Mouse (Mus musculus) adrenal gland, adult 2 months (tissue): ENCODE data around the gene Gm13287. TPM values are rescaled to one million over a fixed set of nuclear protein-coding genes. Genes with fewer than 3 reads are reported as not detected.
"Not testable (repeated sequence)": the region's sequence is repeated elsewhere in the genome, so short reads cannot be mapped to it uniquely, and the experiment has no call there.

Experiments used
- DNase-seq: peaks from one replicate; pipeline ENCODE4 v3.0.0; 2021
- polyA plus RNA-seq: library from polyadenylated mRNA; depleted of rRNA; stranded (reverse); fragments of >200 nt; gene quantifications from 2 replicates; pipeline ENCODE4 v1.2.3, GENCODE M21; 2012; rRNA removed
- total RNA-seq, 2 experiments: library from RNA; stranded (reverse); gene quantifications; 2 replicates each; pipeline ENCODE4 v1.2.3; 2021

The Gm13287 gene
- total and polyA plus RNA-seq, 3 experiments: 0.22 TPM; not detected in 2

DNA sequence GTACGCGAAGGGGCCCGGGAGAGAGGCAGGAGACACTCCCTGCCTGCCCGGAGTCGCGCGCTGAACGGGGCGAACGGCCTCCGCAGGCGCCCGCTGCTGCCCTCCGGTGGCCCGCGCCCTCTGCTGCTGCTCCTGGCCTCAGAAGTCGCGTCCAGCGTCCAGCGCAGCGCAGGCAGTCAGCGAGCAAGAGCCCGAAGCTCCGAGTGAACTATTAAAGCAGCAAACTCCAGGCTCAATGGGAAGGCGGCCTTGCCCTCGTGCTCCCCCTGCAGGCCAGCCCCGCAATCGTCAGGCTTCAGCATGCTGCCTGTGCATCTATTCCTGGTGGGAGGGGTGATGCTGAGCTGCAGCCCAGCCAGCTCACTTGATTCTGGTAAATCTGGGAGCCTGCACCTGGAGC, 6.0 kb upstream of the Gm13287 start, which contains the start of gene Gm13279:
Gm13279 (plus strand) TSS at position 301 of the 400 bp plus-strand sequence.
- DNase-seq: not testable (repeated sequence)

DNA sequence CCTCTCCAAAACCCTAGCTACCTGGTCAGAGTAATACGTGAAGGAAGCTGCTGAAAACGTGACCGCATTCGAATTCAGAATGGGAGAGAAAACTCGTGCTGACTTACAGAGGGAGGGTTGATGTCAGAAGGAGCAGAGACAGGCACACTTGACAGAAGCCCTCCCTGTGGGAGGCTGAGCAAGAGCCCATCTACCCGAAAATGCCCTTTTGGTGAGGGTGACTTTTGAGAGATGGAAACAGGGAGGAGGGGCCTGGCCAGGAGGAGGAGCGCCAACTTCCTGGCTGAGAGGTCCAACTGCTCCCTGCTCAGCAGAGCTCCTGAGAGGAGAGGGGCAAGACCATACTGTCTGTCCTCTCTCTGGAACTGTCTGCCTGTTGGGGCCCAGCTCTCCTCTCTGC, 3.7 kb upstream of the Gm13287 start, which contains the start of gene Gm13285:
Gm13285 (plus strand) TSS at position 301 of the 400 bp plus-strand sequence.
- not testable (repeated sequence) for DNase-seq

DNA sequence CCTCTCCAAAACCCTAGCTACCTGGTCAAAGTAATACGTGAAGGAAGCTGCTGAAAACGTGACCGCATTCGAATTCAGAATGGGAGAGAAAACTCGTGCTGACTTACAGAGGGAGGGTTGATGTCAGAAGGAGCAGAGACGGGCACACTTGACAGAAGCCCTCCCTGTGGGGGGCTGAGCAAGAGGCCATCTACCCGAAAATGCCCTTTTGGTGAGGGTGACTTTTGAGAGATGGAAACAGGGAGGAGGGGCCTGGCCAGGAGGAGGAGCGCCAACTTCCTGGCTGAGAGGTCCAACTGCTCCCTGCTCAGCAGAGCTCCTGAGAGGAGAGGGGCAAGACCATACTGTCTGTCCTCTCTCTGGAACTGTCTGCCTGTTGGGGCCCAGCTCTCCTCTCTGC, 2.2 kb downstream of the Gm13287 start, which contains the start of gene Gm13288:
Gm13288 (plus strand) TSS at position 301 of the 400 bp plus-strand sequence.
- DNase-seq: not testable (repeated sequence)

DNA sequence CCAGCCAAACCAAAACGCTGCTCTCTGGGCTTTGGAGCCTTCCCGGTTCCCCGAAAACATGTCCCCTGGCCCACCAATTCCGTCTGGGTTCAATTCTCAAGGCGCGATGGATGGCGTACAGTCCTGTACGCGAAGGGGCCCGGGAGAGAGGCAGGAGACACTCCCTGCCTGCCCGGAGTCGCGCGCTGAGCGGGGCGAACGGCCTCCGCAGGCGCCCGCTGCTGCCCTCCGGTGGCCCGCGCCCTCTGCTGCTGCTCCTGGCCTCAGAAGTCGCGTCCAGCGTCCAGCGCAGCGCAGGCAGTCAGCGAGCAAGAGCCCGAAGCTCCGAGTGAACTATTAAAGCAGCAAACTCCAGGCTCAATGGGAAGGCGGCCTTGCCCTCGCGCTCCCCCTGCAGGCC, 2.7 kb downstream of the Gm13287 start:
- DNase-seq: peak; percentile 65

DNA sequence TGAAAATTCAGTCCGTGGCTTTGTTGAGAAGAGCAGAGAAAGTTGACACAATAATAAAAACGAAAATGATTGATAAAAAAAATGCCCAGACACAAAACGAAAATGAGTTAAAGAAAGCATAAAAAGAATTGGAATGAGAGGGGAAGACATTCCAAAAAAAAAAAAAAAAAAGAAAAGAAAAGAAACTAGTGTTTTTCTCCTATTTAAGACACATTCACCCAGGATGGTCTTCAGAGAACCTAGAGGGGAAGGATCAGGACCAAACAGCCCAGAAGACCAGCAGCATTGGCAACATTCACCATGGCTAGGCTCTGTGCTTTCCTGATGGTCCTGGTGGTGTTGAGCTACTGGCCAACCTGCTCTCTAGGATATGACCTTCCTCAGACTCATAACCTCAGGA, 12.9 kb downstream of the Gm13287 start, which contains the start of gene Ifna7:
Ifna7 (plus strand) TSS at position 301 of the 400 bp plus-strand sequence.
- DNase-seq: no peak

DNA sequence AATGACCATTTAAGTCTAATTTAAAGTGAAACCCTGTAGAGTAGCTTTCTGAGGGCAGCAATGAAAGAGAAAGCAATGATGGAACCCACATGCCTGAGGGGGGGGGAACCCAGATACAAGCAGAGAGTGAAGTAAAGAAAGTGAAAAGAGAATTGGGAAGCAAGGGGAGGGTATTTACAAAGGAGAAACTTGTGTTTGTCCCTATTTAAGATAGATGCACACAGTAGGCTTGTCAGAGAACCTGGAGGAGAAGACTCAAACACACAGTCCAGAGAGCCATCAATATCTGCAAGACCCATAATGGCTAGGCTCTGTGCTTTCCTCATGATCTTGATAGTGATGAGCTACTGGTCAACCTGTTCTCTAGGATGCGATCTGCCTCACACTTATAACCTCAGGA, 16.6 kb downstream of the Gm13287 start, which contains the start of gene Ifna11:
Ifna11 (plus strand) TSS at position 301 of the 400 bp plus-strand sequence.
- no peak for DNase-seq

DNA sequence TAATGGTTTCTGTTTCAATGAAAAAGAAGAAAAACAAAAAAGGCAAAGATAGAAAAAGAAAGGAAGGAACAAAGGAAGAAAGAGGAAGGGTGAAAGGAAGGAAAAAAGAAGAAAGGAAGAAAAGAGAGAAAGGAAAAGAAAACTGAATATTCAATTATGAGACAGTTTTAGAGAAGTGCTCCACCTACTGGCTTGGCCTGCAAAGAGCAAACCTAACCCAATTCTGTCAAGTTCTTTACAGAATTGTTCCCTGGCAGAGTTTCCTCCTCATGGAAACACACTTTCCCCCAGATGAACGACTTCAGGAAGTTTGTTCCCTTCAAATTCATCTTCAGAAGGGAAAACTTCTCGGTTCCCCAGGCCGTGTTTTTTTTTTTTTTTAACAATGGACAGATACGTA, 19.9 kb downstream of the Gm13287 start:
- DNase-seq: no peak

DNA sequence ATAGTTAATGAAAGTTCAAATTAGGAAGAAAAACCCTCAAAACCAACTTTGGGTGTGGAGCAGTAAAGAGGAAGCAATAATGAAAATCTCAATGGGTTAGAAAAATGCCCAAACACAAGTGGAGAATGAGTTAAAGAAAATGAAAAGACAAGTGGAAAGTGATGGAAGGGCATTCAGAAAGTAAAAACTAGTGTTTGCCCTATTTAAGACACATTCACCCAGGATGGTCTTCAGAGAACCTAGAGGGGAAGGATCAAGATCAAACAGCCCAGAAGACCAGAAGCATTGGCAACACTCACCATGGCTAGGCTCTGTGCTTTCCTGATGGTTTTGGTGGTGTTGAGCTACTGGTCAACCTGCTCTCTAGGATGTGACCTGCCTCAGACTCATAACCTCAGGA, 24.1 kb downstream of the Gm13287 start, which contains the start of gene Ifna6:
Ifna6 (plus strand) TSS at position 301 of the 400 bp plus-strand sequence.
- not testable (repeated sequence) for DNase-seq

DNA sequence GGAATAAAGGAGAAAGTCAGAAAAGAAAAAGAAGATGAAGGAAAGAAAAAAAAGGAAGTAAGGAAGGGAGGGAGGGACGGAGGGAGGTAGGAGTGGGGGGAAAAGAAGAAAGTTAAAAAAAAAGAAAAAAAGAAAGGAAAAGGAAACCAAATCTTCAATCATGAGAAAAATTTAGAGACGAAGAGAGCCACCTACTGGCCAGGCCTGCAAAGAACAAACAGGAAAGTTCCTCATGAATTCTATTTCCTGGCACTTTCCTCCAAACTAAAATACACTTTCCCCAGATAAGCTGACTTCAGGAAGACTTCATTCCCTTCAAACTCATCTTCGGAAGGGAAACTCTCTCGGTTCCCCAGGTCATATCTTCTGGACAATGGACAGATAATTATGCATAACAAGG, 27.5 kb downstream of the Gm13287 start:
- peak; percentile 5 for DNase-seq

DNA sequence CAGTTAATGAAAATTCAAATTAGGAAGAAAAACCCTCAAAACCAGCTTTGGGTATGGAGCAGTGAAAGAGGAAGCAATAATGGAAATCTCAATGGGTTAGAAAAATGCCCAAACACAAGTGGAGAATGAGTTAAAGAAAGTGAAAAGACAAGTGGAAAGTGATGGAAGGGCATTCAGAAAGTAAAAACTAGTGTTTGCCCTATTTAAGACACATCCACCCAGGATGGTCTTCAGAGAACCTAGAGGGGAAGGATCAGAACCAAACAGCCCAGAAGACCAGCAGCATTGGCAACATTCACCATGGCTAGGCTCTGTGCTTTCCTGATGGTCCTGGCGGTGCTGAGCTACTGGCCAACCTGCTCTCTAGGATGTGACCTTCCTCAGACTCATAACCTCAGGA, 32.2 kb downstream of the Gm13287 start, which contains the start of gene Ifna5:
Ifna5 (plus strand) TSS at position 301 of the 400 bp plus-strand sequence.
- DNase-seq: not testable (repeated sequence)

DNA sequence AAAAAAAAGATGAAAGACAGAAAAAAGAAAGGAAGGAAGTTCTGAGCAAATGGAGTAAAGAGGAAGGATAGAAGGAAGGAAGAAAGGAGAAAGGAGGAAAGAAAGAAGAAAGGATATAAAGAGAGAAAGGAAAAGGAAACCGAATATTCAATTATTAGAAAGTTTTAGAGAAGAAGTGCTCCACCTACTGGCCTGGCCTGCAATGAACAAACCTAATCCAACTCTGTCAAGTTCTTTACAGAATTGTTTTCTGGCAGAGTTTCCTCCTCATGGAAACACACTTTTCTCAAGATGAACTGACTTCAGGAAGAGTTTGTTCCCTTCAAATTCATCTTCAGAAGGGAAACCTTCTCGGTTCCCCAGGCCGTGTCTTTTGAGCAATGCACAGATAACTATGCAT, 35.8 kb downstream of the Gm13287 start:
- DNase-seq: no peak

DNA sequence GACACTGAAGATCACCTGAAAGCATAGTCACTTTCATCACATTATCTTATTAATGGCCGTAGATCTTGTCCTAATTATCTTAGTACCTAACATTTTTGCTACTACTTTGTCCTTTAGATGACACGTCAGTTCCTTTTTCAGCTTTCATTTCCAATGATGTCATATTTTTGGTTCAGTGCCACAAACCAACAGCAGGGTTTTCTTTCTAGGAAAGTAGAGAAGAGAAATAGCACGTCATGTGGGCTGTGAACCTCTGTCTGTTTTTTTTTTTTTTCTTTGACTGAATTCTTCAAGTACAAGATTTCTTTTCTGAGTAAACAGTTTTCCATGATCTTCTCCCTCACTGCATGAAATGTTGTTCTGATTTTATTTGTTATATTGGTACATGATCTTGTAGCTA, 37.0 kb downstream of the Gm13287 start:
- DNase-seq: no peak

DNA sequence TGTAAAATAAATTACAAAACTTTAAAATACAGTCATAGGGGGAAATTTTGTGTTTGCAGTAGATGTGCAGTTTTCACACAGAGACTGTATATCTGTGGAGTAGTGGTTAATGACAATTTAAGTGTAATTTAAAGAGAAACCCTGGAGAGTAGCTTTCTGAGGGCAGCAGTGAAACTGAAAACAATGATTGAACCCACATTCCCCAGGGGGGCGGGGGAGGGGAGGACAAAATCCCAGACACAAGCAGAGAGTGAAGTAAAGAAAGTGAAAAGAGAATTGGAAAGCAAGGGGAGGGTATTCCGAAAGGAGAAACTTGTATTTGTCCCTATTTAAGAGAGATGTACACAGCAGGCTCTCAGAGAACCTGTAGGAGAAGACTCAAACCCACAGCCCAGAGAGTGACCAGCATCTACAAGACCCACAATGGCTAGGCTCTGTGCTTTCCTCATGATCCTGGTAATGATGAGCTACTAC, 38.4 kb downstream of the Gm13287 start, which contains the start of gene Ifna4:
Ifna4 (plus strand) TSS at position 424 of the 474 bp plus-strand sequence.
- no peak for DNase-seq

DNA sequence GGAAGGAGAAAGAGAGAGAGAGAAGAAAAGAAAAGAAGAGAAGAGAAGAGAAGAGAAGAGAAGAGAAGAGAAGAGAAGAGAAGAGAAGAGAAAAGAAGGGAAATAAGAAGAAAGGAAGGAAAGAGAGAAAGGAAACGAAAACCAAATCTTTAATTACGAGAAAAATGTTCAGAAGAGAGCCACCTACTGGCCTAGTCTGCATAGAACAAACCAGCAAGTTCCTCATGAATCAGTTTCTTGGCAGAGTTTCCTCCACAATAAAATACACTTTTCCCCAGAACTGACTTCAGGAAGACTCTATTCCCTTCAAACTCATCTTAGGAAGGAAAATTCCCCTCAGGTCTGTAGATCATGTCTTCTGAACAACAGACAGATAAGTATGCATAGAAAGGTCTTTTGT, 42.3 kb downstream of the Gm13287 start:
- no peak for DNase-seq

DNA sequence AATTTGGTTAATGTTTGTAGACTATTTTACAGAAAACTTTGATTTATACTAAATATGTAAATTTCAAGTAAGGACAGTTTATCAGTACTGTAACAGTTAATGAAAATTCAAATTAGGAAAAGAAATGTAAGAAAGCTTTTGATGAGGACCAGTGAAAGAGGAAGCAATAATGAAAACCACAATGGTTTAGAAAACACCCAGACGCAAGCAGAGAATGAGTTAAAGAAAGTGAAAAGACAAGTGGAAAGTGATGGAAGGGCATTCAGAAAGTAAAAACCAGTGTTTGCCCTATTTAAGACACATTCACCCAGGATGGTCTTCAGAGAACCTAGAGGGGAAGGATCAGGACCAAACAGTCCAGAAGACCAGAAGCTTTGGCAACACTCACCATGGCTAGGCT, 46.6 kb downstream of the Gm13287 start, which contains the start of gene Ifna1:
Ifna1 (plus strand) TSS at position 390 of the 400 bp plus-strand sequence.
- no peak for DNase-seq

DNA sequence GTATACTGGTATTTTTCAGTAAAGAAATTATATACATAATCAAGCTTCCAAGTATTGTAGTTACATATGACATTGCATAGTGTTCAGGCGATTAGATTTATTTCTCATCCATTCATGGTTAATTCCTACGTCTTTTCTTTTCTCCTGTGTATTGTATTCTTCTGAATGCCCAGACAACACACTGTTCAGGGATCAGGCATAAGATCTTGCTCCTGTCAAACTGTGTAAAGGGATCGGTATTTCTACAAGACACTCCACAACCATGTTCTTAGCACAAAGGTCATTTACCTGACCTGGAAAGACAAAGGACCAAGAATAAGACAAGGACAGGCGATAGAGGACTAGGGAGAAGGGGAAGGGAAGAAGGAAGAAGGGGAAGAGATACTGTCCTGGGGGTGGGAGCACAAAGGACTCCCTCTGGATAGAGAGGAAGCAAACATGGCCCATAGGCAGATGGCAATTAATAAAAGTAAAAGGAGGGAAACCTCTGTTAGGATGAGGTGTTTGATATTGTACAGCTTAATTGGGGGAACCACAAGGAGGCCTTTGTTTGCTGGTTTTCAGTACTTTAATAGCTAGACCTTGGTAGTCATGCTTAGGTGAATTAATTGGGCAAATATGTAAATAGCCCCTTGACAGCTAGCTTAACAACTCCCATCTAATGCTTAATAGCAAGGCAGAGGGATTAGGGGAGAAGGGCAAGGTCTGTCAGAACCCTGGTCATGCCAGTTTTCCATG, 48.1 kb downstream of the Gm13287 start:
- DNase-seq: no peak

Other genes with a start within 250 kb of the Gm13287 start
Only the 30 nearest of the 31 such genes appear.
- gene Ifna14, start 231.5 kb upstream of the Gm13287 start, total RNA-seq: not detected
- gene Ifna14, start 231.5 kb upstream of the Gm13287 start, polyA plus RNA-seq: not detected in 2 replicates
- gene Ifna9, start 210.9 kb upstream of the Gm13287 start, total RNA-seq: not detected
- gene Ifna9, start 210.9 kb upstream of the Gm13287 start, polyA plus RNA-seq: 0.22 TPM in 1 of 2 replicates, not detected in the other
- gene Ifna12, start 199.9 kb upstream of the Gm13287 start, total RNA-seq: not detected
- not detected in 2 replicates for gene Ifna12, start 199.9 kb upstream of the Gm13287 start, polyA plus RNA-seq
- gene C87499, start 168.8 kb upstream of the Gm13287 start, total RNA-seq: not detected
- gene C87499, start 168.8 kb upstream of the Gm13287 start, polyA plus RNA-seq: not detected in 2 replicates
- not detected for gene Ifna13, start 158.8 kb upstream of the Gm13287 start, total RNA-seq
- gene Ifna13, start 158.8 kb upstream of the Gm13287 start, polyA plus RNA-seq: not detected in 2 replicates
- not detected for gene Ifna16, start 126.3 kb upstream of the Gm13287 start, total RNA-seq
- not detected in 2 replicates for gene Ifna16, start 126.3 kb upstream of the Gm13287 start, polyA plus RNA-seq
- gene Ifna2, start 119.3 kb upstream of the Gm13287 start, total RNA-seq: not detected
- gene Ifna2, start 119.3 kb upstream of the Gm13287 start, polyA plus RNA-seq: not detected in 2 replicates
- not detected for gene Ifnab, start 111.9 kb upstream of the Gm13287 start, total RNA-seq
- gene Ifnab, start 111.9 kb upstream of the Gm13287 start, polyA plus RNA-seq: not detected in 2 replicates
- under 1 TPM in 1 of 2 experiments, not detected in 1; 0.38 TPM for gene Gm26566, start 81.4 kb upstream of the Gm13287 start, total RNA-seq
- gene Gm26566, start 81.4 kb upstream of the Gm13287 start, polyA plus RNA-seq: 0.76 and 1.0 TPM in 2 replicates
- 10 to 100 TPM; 70.8 to 79.3 TPM for gene Klhl9, start 80.8 kb upstream of the Gm13287 start, total RNA-seq
- 22.2 and 29.6 TPM in 2 replicates for gene Klhl9, start 80.8 kb upstream of the Gm13287 start, polyA plus RNA-seq
- not detected for gene Gm13271, start 48.4 kb upstream of the Gm13287 start, total RNA-seq
- gene Gm13271, start 48.4 kb upstream of the Gm13287 start, polyA plus RNA-seq: not detected in 2 replicates
- not detected for gene Gm13283, start 43.1 kb upstream of the Gm13287 start, total RNA-seq
- gene Gm13283, start 43.1 kb upstream of the Gm13287 start, polyA plus RNA-seq: not detected in 2 replicates
- gene Gm13290, start 29.4 kb upstream of the Gm13287 start, total RNA-seq: not detected
- not detected in 2 replicates for gene Gm13290, start 29.4 kb upstream of the Gm13287 start, polyA plus RNA-seq
- gene Gm13289, start 26.3 kb upstream of the Gm13287 start, total RNA-seq: not detected
- gene Gm13289, start 26.3 kb upstream of the Gm13287 start, polyA plus RNA-seq: not detected in 2 replicates
- gene Gm13272, start 23.4 kb upstream of the Gm13287 start, total RNA-seq: not detected
- not detected in 2 replicates for gene Gm13272, start 23.4 kb upstream of the Gm13287 start, polyA plus RNA-seq
- not detected for gene Ifnz, start 21.1 kb upstream of the Gm13287 start, total RNA-seq
- gene Ifnz, start 21.1 kb upstream of the Gm13287 start, polyA plus RNA-seq: not detected in 2 replicates
- gene Gm13276, start 17.5 kb upstream of the Gm13287 start, total RNA-seq: not detected
- not detected in 2 replicates for gene Gm13276, start 17.5 kb upstream of the Gm13287 start, polyA plus RNA-seq
- not detected for gene Gm13277, start 14.6 kb upstream of the Gm13287 start, total RNA-seq
- not detected in 2 replicates for gene Gm13277, start 14.6 kb upstream of the Gm13287 start, polyA plus RNA-seq
- not detected for gene Gm13278, start 11.7 kb upstream of the Gm13287 start, total RNA-seq
- not detected in 2 replicates for gene Gm13278, start 11.7 kb upstream of the Gm13287 start, polyA plus RNA-seq
- not detected for gene Gm13275, start 8.8 kb upstream of the Gm13287 start, total RNA-seq
- gene Gm13275, start 8.8 kb upstream of the Gm13287 start, polyA plus RNA-seq: 0.22 TPM in 1 of 2 replicates, not detected in the other
- not detected for gene Gm13279, start 5.9 kb upstream of the Gm13287 start, total RNA-seq
- gene Gm13279, start 5.9 kb upstream of the Gm13287 start, polyA plus RNA-seq: not detected in 2 replicates
- not detected for gene Gm13285, start 3.6 kb upstream of the Gm13287 start, total RNA-seq
- gene Gm13285, start 3.6 kb upstream of the Gm13287 start, polyA plus RNA-seq: not detected in 2 replicates
- gene Gm13288, start 2.3 kb downstream of the Gm13287 start, total RNA-seq: not detected
- gene Gm13288, start 2.3 kb downstream of the Gm13287 start, polyA plus RNA-seq: not detected in 2 replicates
- gene Ifna7, start 13.0 kb downstream of the Gm13287 start, total RNA-seq: not detected
- not detected in 2 replicates for gene Ifna7, start 13.0 kb downstream of the Gm13287 start, polyA plus RNA-seq
- gene Ifna11, start 16.7 kb downstream of the Gm13287 start, total RNA-seq: not detected
- not detected in 2 replicates for gene Ifna11, start 16.7 kb downstream of the Gm13287 start, polyA plus RNA-seq
- not detected for gene Ifna6, start 24.2 kb downstream of the Gm13287 start, total RNA-seq
- gene Ifna6, start 24.2 kb downstream of the Gm13287 start, polyA plus RNA-seq: not detected in 2 replicates
- not detected for gene Ifna5, start 32.3 kb downstream of the Gm13287 start, total RNA-seq
- gene Ifna5, start 32.3 kb downstream of the Gm13287 start, polyA plus RNA-seq: not detected in 2 replicates
- not detected for gene Ifna4, start 38.6 kb downstream of the Gm13287 start, total RNA-seq
- not detected in 2 replicates for gene Ifna4, start 38.6 kb downstream of the Gm13287 start, polyA plus RNA-seq
- gene Ifna1, start 46.8 kb downstream of the Gm13287 start, total RNA-seq: not detected
- gene Ifna1, start 46.8 kb downstream of the Gm13287 start, polyA plus RNA-seq: not detected in 2 replicates
- not detected for gene Ifne, start 76.9 kb downstream of the Gm13287 start, total RNA-seq
- not detected in 2 replicates for gene Ifne, start 76.9 kb downstream of the Gm13287 start, polyA plus RNA-seq